In the genomic region with DNA sequence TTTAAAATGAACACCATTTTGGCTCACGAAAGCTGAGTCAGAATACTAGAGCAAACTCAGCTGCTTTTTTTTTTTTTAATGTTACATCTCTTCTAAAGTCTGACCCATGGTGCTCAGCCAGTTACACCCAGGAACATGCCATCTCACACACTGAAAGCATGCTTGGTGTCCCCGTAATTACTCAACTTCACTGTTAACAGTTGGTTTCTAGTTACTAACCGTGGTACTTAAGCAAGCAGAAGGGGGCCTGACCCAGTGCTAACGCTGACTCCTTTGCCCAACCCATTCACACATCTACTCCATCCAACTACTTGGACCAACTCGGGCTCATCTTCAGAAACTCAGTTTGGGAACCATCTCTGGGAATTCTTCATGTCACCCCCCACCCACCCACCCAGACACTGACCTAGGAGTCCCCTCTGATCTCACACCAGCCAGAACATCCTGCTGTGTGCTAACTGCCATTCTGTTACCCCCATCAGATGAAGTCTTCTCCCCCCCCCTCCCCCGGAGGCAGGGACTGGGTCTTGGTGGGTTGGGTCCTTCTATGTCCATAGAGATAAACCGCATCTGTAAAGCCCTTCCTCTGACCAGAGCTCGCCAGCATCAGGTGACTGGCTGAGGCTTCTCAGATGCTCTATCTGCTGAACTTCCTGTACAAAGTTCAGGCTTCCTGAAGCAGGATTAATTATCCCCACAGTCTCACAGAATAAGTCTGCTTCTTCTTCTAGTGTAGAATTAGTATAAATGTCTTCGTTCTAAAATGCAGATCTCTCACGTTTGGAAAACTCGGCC, we compare ENCODE assay signal across 17 mouse cellular contexts.
DNase-seq lines count a peak whose midpoint lies in the region; ATAC-seq and TF ChIP-seq lines count a peak whose summit lies in the region.
"Had no signal": no experiment of that assay in that cellular context is flagged by ENCODE, and none has a peak within 500 bp of the region (broad histone marks: within the 10 kb centered on the region; RNA-seq: fewer than 3 reads in every experiment).

No protein-coding gene starts in this region.

- H3K9ac ChIP-seq in kidney, embryonic 16.5 days (replicated peaks; ENCODE audit: low read length), result no peak overlapping the region
- no peak overlapping the region for H3K9ac ChIP-seq in forebrain, embryonic 12.5 days
- H3K9ac ChIP-seq: liver, embryonic 13.5 days had no signal

- H3K27ac ChIP-seq in kidney, embryonic 16.5 days (ENCODE audit: low read length), result peak overlapping the region; percentile 48
- no peak overlapping the region for H3K27ac ChIP-seq in forebrain, embryonic 12.5 days
- H3K27ac ChIP-seq: embryonic facial prominence, embryonic 10.5 days; liver, embryonic 13.5 days had no signal

- no peaks in the 10 kb centered on the region for H3K9me3 ChIP-seq in G1E (replicated peaks)
- H3K9me3 ChIP-seq in kidney, embryonic 16.5 days (ENCODE audit: low read length), result no peaks in the 10 kb centered on the region
- no peaks in the 10 kb centered on the region for H3K9me3 ChIP-seq in forebrain, embryonic 12.5 days
- H3K9me3 ChIP-seq: embryonic facial prominence, embryonic 10.5 days; liver, embryonic 13.5 days had no signal

- 0 out of 2 replicates have a peak, but pooled peaks have one; percentile 15 for ATAC-seq in G1E (ENCODE audit: extremely low read depth, insufficient number of reproducible peaks, low FRiP score, poor library complexity, severe bottlenecking)
- peak; percentile 30; the same call in 1 of the 2 replicates for ATAC-seq in common myeloid progenitor, adult 5-6 weeks (replicated peaks; ENCODE audit: low read depth, poor library complexity, severe bottlenecking)
- ATAC-seq in kidney, embryonic 16.5 days (ENCODE audit: low FRiP score, low TSS enrichment), result 0 out of 2 replicates have a peak, but pooled peaks have one; percentile 14
- ATAC-seq in forebrain, embryonic 12.5 days (ENCODE audit: low FRiP score), result no peak
- ATAC-seq: hindbrain, embryonic 16.5 days; Patski had no signal

- peaks cover 55% of the 10 kb centered on the region for H3K27me3 ChIP-seq in G1E (ENCODE audit: insufficient read depth, low read length)
- H3K27me3 ChIP-seq in kidney, embryonic 16.5 days (ENCODE audit: insufficient read depth, low read length), result no peaks in the 10 kb centered on the region
- no peaks in the 10 kb centered on the region for H3K27me3 ChIP-seq in forebrain, embryonic 12.5 days
- H3K27me3 ChIP-seq: CH12.LX, Patski had no signal

- DNase-seq in G1E (ENCODE audit: low spot score), result no peak
- DNase-seq in lung, postnatal 25 days (ENCODE audit: low spot score), result peak; percentile 32
- no peak for DNase-seq in urinary bladder, postnatal 14 days (ENCODE audit: low spot score)
- DNase-seq in retina, postnatal 1 day, result no peak
- DNase-seq: cerebellum, postnatal 10 days; heart, adult 11 months; liver, embryonic 13.5 days; right cerebral cortex, postnatal 14 days; thymus, adult 18-20 months had no signal

- peaks cover 8% of the 10 kb centered on the region; the same call in 1 of the 2 replicates for H3K4me1 ChIP-seq in G1E (ENCODE audit: insufficient read depth, low read depth, low read length)
- H3K4me1 ChIP-seq in kidney, embryonic 16.5 days (ENCODE audit: insufficient read depth, low read length), result peaks cover 16% of the 10 kb centered on the region
- H3K4me1 ChIP-seq in forebrain, embryonic 12.5 days, result no peaks in the 10 kb centered on the region

- no peak overlapping the region for H3K4me2 ChIP-seq in kidney, embryonic 16.5 days (replicated peaks; ENCODE audit: low read depth, low read length)
- H3K4me2 ChIP-seq in forebrain, embryonic 12.5 days, result no peak overlapping the region
- H3K4me2 ChIP-seq: liver, embryonic 13.5 days had no signal

- no peaks in the 10 kb centered on the region for H3K36me3 ChIP-seq in G1E (replicated peaks)
- no peaks in the 10 kb centered on the region for H3K36me3 ChIP-seq in kidney, embryonic 16.5 days (ENCODE audit: insufficient read depth, low read length)
- no peaks in the 10 kb centered on the region for H3K36me3 ChIP-seq in forebrain, embryonic 12.5 days (replicated peaks)
- H3K36me3 ChIP-seq: embryonic facial prominence, embryonic 10.5 days; liver, embryonic 13.5 days had no signal

- 63% methylated on average over 11 of the region's 11 CpGs for WGBS in kidney, embryonic 16.5 days
- WGBS in forebrain, embryonic 12.5 days, result 86% methylated on average over 11 of the region's 11 CpGs

- no peak for TF ChIP-seq CTCF in G1E (IDR thresholded peaks at IDR 0.05; ENCODE audit: low read depth, low read length)

- no peak overlapping the region for H3K4me3 ChIP-seq in G1E (ENCODE audit: low read depth, low read length)
- no peak overlapping the region for H3K4me3 ChIP-seq in kidney, embryonic 16.5 days (ENCODE audit: low read length)
- no peak overlapping the region for H3K4me3 ChIP-seq in forebrain, embryonic 12.5 days (replicated peaks)
- H3K4me3 ChIP-seq: embryonic facial prominence, embryonic 10.5 days; liver, embryonic 13.5 days; myocyte had no signal
